Mouse (Mus musculus): ENCODE results near the gene Atp1a3.
A peak's percentile ranks its signal among the peaks of the same experiment; 100 is the strongest.
"Not testable (repeated sequence)": the region's sequence is repeated elsewhere in the genome, so short reads cannot be mapped to it uniquely, and the experiment has no call there.

Atp1a3 gene

DNA sequence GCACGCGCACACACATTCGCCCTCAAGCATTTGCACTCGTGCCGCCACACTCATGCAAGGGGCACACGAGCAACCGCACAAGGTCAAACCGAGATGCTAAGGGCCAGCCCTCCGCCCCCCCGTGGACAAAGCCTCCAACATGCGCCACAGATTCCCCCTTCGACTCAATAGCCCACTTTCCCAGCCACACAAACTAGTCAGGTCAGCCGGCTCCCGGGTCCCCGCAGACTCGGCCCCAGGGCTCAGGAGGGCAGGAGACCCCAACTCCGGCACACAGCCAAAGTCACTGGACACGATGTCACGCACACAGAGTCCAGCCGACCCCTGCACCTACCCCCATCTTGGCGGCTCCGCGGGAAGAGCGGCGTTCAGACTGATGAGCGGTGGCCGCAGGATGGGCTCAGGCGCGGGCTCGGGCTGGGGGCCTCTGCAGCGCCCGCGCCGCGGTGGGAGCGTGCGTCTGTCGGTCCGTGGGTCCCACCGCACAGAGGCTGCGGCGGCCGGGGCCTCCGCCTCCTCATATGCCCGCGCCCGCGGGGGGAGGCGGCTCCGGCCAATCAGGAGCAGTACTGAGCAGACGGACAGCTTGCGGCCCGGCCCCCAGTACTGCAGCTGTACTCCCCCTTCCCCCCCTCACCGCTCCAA is at the start of gene Atp1a3:
Gene Atp1a3 (minus strand): TSS at position 538 of the 645 bp plus-strand sequence.
- DNase-seq (ENCODE audit: low read depth) = no peak

DNA sequence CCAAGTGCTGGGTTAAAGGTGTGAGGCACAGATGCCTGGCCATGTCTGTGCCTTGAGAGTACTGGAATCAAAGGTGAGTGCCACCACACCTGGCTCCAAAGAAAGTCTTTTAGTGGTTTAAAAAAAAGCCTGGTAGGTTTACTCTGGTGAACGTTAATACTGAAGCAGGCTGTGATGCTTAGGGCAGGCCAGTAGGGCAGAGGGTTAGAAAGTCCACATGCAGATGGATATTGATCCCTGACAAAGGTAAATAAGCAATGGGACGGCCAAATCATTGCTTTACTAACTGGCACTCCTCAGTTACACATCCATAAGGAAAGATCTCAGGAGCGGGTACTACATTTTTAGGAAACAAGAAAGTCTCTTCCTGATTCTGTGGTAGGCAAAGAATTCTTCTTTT is 46.8 kb upstream of the Atp1a3 start:
- DNase-seq (ENCODE audit: low read depth) = no peak

DNA sequence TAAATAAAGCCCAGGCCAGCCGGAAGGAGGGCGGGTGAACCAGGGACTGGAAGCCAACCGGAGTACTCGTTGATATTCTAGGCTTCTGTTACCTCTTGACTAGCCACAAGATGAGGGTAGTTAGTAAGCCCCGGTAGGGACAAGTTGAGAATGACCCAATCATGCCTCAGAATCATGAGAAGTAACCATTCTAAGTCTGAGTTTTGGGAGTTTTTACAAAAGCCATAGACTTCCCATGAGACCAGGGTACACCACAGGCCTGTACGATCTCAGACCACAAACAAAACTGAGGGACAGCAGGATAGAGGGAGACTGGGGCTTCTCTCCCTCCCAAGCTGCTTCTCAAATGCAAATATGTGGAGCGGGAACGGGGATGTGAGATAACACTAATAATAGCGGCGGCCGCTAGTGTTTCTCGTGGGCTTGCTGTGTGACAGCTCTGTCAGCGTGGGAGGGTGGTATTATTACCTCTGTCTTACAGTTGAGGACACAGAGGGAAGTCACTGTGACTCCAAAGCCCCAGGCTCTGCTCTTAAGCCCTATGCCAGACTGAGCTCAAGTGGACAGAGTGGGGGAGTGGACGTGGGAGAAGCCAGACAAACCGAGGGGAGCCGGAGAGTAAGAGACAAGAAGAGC is 43.7 kb upstream of the Atp1a3 start:
- no peak for DNase-seq (ENCODE audit: low read depth)

DNA sequence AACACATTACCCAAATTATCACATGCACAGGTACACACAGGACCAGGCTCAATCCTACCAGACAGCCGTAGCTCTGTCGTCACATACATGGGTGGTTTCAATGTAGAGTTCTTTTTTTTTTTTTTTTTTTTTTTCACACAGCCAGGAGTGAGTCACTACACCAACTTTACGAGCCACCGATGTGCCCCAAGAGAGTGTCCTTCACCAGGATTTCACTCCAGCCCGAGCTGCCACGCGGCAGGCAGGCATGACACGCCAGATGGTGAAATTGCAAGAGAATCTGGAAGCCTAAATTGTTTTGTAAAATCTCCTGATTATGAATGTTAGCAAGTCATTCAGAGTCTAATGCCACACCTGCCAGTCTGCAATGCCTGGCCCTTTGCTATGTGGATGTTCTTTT is 41.6 kb upstream of the Atp1a3 start:
- DNase-seq (ENCODE audit: low read depth) = no peak

DNA sequence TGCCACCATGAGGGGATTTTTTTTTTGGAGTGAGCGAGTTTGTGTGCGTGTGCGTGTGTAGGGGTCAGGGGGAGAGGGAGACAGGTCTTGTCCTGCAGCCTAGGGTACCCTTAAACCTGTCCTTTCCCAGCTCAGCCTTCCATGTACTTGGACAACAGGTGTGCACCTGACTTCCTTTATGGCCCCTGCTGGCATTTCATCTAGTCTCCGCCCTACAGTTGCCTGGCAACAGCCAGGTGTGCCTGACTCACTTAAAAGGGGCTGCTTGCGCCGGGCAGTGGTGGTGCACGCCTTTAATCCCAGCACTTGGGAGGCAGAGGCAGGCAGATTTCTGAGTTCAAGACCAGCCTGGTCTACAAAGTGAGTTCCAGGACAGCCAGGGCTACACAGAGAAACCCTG is 38.8 kb upstream of the Atp1a3 start:
- not testable (repeated sequence) for DNase-seq (ENCODE audit: low read depth)

DNA sequence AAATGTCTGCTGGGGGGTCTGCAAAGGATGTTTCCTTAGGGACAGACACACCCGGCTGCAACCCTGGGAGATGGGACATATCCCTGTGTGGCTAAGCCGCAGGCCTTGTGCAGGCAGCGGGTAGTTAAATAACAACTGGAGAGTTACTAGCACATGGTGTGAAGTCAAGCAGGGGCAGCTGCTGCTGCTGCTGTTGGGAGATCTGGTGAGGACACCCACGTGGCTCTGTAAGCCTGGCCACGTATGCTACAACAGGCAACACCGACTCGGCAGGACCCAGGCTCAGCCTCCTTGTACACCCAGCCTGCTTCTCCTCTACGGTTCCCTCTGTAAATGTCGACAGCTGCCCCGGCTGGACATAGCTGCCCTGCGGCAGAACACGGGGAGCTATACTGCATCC is 36.2 kb upstream of the Atp1a3 start:
- DNase-seq (ENCODE audit: low read depth) = no peak

DNA sequence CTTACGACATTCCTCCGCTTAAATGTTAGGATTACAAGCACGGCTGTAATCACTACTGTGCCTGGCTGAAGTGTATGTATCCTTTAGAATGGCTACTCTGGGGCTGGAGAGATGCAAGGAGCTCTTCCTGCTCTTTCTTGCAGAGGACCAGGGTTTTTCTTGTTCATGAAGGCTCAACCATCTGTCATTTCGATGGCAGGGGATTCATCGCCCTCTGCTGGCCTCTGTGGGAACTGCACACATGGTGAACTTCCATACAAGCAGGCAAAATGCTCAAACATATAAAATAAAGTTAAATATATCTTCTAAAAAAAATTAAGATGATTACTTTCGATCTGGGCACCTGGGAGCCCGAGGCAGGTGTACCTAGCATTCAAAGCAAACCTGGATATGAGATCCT is 30.2 kb upstream of the Atp1a3 start:
- peak; percentile 37 for DNase-seq (ENCODE audit: low read depth)

DNA sequence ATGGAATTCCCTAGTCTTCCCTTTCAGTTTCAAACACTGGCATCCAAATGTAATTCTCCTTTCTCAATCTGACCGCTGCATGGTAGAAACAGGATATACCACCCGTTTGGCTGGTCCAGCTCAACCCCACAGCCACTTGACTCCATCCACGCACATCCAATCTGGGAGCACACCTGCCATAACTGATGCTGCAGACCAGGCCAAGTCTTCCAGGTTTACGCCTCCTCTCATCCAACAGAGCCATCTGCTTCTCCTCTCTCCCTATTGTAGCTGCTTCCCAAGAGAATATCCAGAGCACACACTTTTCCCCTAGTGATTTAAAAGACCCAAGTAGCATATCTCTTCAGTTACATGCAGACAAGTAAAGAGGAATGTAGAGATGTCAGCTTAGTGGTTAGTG is 29.0 kb upstream of the Atp1a3 start:
- DNase-seq (ENCODE audit: low read depth) = no peak

DNA sequence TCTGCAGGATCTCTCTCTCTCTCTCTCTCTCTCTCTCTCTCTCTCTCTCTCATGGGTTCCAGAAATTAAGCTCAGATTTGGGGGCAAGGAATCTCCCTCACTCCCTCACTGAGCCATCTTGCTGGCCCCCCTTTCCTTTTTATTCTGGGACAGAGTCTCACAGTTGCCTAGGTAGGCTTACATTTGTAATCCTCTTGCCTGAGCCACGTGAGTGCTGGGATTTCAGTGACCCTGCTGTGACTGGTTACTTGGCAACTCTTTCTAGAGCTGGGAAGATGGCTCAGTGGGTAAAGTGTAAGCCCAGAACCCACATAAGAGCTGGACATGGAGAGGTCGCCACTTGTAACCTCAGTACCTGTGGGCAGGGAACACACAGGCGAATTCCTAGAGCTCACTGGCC is 25.8 kb upstream of the Atp1a3 start:
- no peak for DNase-seq (ENCODE audit: low read depth)

DNA sequence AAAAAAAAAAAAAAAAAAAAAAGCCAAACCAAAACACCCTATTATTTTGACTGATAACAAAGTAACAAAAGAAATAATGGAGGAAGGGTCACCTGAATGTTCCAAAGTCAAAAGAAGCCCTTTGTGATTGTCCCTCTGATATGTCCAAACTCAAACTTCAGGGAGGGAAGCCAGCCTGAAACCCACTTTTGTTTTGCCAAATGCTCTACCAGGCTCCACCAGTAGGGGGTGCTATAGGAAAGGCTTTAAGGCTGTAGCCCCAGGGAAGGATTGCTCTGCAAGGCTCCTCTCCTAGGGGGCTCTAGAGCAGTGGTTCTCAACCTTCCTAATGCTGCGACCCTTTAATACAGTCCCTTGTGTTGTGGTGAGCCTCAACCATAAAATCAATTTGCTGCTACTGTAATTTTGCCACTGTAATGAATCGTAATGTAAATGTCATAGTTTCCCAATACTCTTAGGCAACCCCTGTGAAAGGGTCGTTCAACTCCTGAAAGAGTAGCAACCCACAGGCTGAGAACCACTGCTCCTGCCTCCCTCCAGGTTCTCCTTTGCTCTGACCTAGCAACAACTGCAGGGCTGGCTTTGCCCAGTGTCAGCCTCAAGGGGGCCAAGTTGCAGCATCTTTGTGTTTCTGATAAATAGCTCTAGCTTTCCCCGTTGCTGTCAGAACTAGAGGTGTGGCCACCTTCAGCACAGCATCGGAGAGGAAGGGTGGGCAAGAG is 24.4 kb upstream of the Atp1a3 start:
- DNase-seq (ENCODE audit: low read depth) = peak; percentile 36

DNA sequence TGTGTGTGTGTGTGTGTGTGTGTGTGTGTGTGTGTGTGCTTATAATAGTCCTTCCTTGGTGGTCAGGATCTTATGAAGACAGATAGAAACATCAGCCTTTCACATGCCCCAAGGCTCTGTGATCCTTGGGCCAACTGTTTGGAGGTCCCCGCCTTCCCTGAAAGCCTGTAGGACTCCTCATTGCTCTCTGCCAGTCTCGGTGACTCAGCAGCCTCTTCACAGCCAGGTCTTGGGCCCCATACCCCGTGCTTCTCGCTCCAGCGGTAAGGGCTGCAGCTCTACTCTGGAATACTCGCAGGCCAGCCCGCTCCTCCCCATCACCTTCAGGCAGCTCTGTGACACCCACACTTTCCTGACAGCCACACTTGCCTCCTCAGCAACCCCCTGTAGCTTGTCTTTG is 20.7 kb upstream of the Atp1a3 start:
- peak; percentile 57 for DNase-seq (ENCODE audit: low read depth)

DNA sequence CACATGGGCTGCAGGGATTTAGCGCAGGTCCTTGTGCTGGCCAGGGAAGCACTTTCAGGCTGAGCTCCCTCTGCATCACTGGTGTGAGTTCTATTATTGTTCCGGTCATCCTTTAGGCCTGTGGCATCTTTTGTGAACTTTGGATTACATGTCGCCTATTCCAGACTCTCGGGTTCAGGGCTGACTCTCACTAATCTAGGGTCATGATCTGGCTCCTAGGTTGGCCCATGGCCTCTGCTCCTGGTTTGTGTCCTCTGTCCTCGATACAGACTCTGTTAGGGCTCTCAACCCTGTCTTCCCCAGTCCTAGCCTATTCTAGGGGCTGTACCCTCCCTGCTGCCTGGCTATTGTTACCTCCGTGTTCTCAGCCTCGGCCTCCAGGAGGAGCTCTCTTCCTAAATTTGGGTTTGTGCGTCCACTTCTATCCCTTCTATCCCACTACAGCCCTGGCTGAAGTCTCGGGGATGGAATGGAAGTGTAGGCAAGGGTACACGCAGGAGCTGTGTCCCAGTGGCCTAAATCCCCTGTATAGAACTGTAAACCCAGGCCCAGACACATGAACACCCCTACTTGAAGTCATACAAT is 20.2 kb upstream of the Atp1a3 start:
- no peak for DNase-seq (ENCODE audit: low read depth)

DNA sequence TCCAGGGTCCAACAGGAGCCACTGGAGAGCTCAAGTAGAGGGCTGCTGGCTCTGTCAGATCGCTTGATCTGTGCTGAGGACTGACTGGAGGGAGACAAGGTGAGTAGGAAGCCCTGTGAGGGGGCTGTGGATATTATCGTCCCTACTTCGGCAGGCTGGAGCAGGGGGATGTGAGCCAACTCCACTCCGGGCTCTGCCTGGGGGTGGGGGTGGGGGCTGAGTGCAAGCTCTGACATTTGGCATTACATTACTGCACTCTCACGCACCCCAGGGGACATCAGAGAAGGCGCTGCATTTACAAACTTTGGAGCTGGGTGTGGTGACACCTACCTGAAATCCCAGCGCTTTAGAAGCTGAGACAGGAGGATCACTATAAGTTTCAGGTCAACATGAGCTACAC is 5.8 kb upstream of the Atp1a3 start:
- DNase-seq (ENCODE audit: low read depth) = no peak

DNA sequence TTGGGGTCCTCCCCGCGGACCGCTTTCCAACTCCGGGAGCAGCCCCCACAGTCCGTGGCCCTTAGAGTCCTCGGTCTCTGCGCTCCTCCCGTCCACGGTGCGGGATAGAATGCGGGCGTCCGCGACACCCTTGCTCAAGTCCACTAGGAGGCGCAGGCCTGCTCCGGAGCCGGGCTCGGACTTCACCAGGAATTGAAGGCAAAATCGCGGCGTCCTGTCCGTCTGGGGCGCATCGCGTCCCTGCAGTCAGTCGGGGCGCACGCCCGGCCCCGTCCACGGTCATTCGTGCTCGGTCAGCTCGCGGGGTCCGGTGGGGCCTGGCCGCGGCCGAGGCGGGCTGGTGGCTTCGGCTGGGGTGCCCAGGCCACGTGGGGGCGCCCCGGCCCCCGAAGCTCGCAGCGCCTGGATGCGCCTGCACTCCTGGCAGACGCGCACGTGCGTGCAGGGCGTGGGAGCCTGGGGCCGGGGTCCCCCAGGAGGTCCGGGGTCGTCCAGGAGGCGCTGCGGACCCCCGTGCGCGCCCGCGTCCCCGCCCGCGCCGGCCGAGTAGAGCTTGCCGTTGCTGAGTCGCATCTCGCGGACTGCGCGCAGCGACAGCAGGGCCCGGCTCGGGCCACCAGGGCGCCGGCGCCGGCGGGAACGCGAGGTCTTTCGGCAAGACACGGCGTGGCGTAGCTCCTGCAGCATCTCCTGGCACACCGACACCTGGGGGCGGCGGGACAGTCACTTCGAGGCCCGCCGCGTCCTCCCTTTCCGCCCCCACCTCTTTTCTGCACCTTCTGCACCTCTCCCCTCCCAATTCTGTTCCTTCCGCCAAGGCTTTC is 4.5 kb upstream of the Atp1a3 start:
- DNase-seq (ENCODE audit: low read depth) = no peak

DNA sequence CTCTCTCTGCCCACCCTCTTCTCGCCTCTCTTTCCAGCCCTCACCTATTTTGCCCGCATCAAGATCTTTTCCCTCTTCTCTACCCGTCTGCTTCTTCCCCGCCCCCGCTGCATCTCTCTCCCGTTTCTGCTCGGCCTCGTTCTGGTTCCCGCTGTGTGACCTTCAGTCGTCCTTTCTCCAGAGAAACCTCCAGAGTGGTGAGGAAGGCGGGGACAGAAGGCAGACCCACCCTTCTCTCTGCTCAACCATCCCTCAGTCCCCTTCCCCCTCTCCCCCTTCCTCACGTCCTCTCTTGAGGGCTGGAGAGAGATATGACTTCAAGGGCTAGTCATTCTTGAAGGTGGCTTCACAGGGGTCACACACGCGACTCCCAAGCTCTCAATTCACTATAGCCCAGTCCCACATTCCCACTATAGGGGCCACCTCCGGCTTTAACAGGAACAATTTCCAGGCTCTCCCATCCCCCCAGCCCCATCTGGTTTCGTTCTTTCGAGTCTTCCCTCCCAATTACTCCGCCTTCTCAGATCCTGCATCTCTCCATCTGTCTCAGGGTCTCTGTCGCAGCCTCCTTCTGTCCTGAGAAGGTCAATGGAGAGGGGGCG is 3.4 kb upstream of the Atp1a3 start:
- no peak for DNase-seq (ENCODE audit: low read depth)

DNA sequence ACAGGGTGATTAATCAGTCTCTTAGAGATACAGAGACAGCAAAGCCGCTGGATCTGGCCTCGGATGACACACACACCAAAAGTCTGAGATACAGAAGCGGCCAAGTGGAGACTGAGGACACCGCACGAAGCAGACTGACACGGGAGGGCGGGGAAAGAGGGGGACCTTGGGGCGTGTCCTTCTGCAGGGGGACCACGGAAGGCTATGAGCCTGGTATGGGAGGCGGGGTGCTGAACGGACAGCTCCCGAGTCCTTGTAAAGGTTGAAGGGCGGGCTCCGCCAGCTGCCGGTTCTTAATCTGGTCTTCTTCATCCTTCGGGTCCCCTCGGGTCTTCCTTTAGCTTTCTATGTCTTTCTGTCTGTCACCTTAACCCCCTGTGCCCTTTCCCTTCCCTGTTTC is 2.9 kb upstream of the Atp1a3 start:
- no peak for DNase-seq (ENCODE audit: low read depth)

DNA sequence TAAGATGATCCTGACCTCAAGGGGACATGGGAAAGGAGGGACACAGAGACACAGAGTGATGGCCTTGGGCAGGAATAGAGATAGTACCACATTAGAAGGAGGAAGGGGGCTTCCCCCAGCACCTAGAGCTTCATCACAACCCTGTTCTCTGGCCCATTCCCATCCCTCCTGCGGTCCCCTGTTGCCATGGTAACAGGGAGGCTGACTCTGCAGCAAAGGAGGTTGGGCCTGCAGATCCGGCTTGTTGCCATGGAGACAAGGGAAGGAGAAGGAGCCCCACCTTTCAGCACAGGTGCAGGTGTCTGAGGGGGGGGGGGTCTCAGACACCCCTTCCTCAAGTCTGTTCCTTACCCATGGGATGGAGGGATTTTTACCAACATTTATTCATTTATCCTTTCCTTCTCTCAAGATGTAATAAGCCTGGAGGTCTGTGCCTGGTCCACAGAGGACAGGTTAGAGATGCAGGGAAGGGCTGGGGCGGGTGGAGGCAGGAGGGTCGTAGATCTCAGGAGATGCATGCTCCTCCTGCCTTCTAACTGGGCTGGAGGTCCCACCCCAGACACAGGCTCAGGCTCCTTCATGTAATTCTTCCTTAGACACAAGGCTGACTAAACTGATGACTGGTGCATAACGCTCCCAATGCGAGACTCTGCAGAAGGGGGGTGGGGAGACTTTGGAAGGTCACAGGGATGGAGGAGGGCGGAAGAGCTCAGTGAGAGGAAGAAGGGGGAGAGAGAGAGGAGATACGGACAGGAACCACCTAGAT is 2.0 kb upstream of the Atp1a3 start:
- no peak for DNase-seq (ENCODE audit: low read depth)

DNA sequence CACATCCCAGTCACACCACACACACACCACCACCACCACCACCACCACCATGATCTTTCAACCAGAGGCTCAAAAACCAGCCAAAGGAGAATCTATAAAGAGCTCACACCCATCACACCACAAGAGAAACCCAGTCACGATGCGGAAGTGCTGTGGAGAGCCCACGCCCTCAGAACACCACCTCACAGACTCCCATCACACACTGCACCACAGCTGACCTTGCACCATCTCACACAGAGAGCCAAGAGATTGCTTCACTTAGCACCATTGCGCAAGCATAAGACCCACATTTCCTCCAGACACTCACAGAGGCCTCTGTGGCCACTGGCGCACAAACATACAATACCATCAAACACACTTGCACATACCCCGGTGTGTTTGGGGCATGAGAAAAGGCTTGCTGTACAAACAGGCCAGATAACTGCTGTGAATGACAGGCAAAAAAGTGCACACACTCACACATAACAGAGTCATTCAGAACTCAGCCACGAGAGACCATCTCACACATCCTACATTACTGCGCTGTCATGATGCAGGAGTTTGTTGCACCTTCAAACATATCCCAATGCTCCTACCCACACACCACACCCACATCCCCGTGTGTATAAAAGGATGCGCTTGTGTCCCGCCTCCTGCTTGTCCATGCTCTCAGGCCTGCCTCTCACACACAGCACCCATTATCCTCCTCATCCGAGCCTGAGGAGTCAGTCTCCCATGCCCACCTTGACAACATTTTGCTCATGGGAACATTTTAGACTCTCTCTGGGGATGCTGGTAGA is 1.0 kb upstream of the Atp1a3 start:
- peak; percentile 67 for DNase-seq (ENCODE audit: low read depth)

DNA sequence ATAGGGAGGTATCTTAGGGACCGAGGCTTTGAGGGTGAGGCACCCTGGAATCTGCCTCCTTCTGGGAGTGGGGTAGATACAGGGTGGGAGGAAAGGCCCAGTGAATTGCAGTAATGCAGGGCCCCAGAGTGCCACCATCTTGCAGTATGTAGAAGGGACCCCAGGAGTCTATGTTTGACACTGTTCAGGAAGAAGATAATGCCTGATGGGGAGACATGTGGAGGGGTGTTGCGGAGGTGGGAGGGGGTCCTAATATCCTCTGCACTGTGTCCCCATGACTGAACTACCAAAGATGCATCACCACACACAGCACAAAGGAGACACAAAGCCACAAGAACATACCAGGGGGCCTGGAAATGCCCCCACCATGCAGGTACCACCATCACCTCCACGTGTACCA is 413 bp upstream of the Atp1a3 start:
- no peak for DNase-seq (ENCODE audit: low read depth)

DNA sequence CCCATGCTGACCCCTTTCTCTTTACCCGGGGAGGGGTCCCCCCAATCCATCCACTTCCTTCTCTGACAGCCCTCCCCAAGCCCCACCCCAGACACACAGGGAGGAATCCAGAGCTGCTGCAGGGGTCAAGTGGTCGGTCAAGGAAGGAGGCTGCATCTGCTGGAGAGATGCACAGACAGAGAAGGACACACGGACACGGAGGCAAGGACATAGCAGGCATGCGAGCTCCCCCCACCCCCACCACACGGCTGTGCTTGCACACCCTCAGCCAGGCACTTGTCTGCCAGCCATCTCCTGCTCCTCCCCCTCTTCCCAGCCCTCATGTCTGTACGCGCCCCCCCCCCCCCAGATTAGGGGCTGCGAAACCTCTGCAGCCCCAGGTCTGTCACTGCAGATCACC is 952 bp downstream of the Atp1a3 start:
- DNase-seq (ENCODE audit: low read depth) = no peak

Measured in fibroblast of lung, adult 2 months (primary cell).